Mouse (Mus musculus): Measurements from ENCODE around the gene Slfn2. TPM values are rescaled to one million over a fixed set of nuclear protein-coding genes. Genes with fewer than 3 reads are reported as not detected.

The Slfn2 gene
- polyA plus RNA-seq, 1 experiment from 2014 or later: 1.1 TPM

DNA sequence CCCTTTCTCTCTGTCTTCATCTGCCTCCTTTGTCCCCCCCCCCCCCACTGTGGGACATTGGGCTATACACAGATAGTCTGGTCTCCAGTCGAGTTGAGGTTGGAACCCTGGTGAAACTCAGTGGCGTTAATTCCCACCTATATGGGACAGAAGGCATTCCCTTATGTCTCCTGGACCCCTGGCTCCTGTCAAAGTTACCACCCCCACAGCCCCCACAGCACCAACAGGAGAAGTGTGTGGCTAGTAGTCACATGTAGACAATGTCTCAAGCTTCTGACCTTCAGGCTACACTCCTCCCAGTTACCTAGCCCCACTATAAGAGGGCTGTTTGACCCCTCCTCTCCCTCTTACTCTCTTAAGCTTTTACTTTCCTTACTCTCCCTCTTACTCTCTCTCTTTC is 19.2 kb downstream of the Slfn2 start:
- H3K27me3 ChIP-seq (ENCODE audit: control insufficient read depth, insufficient read depth, low read depth, low read length): no peaks in the 10 kb centered on the region
- ATAC-seq: no peak
- H3K9me3 ChIP-seq (replicated peaks; ENCODE audit: control insufficient read depth, low read length, poor library complexity, severe bottlenecking): no peaks in the 10 kb centered on the region
- H3K4me2 ChIP-seq (ENCODE audit: low read length): no peak overlapping the region
- H3K27ac ChIP-seq (ENCODE audit: low read length): no peak overlapping the region
- H3K4me1 ChIP-seq (ENCODE audit: control insufficient read depth, insufficient read depth, low read length): no peaks in the 10 kb centered on the region
- WGBS: 91% methylated on average over 2 of the region's 2 CpGs
- H3K36me3 ChIP-seq (ENCODE audit: control insufficient read depth, insufficient read depth, low read length): no peaks in the 10 kb centered on the region
- no peak overlapping the region for H3K9ac ChIP-seq (ENCODE audit: low read depth, low read length)
- H3K4me3 ChIP-seq (ENCODE audit: low read depth, low read length): no peak overlapping the region

DNA sequence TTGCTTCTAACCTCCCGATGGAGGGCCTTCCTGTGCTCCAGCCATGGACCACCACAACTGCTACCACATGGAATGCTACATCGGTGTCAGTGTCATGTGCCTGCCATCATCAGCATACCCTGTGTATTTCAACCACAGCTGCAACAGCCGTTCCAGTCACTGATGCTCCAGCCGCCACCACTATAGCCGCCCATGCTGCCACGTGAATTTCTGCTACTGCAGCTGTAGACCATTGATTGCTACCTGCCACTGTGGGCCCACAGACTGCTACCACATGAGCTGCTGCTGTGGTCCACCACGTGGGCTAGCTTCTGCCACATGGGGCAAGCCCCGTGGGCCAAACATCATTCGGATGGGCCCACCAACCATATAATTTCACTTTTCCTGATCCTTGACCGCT is 19.8 kb downstream of the Slfn2 start:
- Histone ChIP-seq H3K27ac (ENCODE audit: low read length) (no peak overlapping the region), H3K4me3 (ENCODE audit: low read depth, low read length) (no peak overlapping the region), H3K36me3 (ENCODE audit: control insufficient read depth, insufficient read depth, low read length) (no peaks in the 10 kb centered on the region), H3K9me3 (replicated peaks; ENCODE audit: control insufficient read depth, low read length, poor library complexity, severe bottlenecking) (no peaks in the 10 kb centered on the region), H3K4me1 (ENCODE audit: control insufficient read depth, insufficient read depth, low read length) (no peaks in the 10 kb centered on the region), H3K9ac (ENCODE audit: low read depth, low read length) (no peak overlapping the region), H3K4me2 (ENCODE audit: low read length) (no peak overlapping the region), H3K27me3 (ENCODE audit: control insufficient read depth, insufficient read depth, low read depth, low read length) (no peaks in the 10 kb centered on the region)
- 89% methylated on average over 10 of the region's 10 CpGs for WGBS
- no peak for ATAC-seq

DNA sequence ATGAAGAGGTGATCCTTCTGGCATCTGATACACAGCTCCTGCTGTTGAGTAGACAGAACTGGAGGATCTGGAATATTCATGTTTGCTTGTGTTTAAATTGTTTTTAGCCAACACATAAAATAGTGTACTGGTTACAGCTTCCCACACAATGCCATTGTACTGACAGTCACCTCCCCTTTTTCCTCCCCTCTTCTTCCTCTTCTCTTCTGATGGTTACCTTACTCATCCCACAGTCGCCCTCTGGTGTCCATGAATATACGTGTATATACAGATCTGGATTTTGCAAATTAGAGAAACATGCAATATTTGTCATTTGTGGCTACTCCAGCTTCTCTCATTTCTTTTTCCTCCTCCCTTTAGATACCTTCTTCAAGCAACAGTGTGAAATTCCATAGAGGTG is 50.2 kb downstream of the Slfn2 start:
- no peak overlapping the region for H3K27ac ChIP-seq (ENCODE audit: low read length)
- H3K9ac ChIP-seq (ENCODE audit: low read depth, low read length): no peak overlapping the region
- no peak overlapping the region for H3K4me3 ChIP-seq (ENCODE audit: low read depth, low read length)
- H3K4me2 ChIP-seq (ENCODE audit: low read length): no peak overlapping the region
- WGBS: 47% methylated on average over 2 of the region's 2 CpGs
- no peaks in the 10 kb centered on the region for H3K36me3 ChIP-seq (ENCODE audit: control insufficient read depth, insufficient read depth, low read length)
- no peaks in the 10 kb centered on the region for H3K27me3 ChIP-seq (ENCODE audit: control insufficient read depth, insufficient read depth, low read depth, low read length)
- no peaks in the 10 kb centered on the region for H3K9me3 ChIP-seq (replicated peaks; ENCODE audit: control insufficient read depth, low read length, poor library complexity, severe bottlenecking)
- H3K4me1 ChIP-seq (ENCODE audit: control insufficient read depth, insufficient read depth, low read length): no peaks in the 10 kb centered on the region
- no peak for ATAC-seq

DNA sequence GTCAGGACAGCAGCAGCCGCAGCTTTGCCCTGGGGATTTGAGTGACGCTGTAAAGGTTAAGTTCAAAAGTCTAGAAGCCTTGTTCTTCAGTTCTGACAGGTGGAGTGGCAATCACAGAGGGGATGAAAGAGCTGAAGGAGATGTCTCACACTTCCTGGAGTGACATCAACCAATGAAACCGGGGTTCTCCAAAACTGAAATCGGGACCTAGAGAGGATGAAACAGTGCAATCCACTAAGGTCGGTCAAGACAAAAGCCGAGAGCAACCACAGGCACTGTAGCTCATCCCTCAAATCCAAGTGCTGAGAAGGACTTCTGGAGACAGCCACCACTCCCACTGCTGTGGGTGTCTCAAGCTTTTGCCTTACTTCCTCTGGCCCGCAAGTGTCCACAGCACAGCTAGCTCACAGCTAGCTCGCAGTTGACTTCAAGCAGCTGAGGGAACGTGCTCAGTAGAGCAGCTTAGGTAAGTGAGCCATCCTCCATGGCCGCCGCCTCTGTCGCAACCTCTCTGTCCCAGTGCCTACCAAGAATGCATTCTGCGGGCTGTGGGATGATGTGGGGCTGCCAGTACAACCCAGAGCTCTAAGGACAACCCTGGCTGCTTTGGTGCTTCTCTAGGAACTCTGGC is 51.8 kb downstream of the Slfn2 start, which contains the start of gene Slfn1:
Slfn1 (plus strand) TSS at position 253 of the 631 bp plus-strand sequence.
- Histone ChIP-seq H3K27me3 (ENCODE audit: control insufficient read depth, insufficient read depth, low read depth, low read length) (no peaks in the 10 kb centered on the region), H3K4me2 (ENCODE audit: low read length) (no peak within 1 kb of the TSS), H3K4me1 (ENCODE audit: control insufficient read depth, insufficient read depth, low read length) (no peaks in the 10 kb centered on the region), H3K27ac (ENCODE audit: low read length) (no peak within 1 kb of the TSS), H3K4me3 (ENCODE audit: low read depth, low read length) (no peak within 1 kb of the TSS), H3K9ac (ENCODE audit: low read depth, low read length) (no peak within 1 kb of the TSS), H3K36me3 (ENCODE audit: control insufficient read depth, insufficient read depth, low read length) (no peaks in the 10 kb centered on the region), H3K9me3 (replicated peaks; ENCODE audit: control insufficient read depth, low read length, poor library complexity, severe bottlenecking) (no peaks in the 10 kb centered on the region)
- WGBS: 87% methylated on average over 13 of the region's 13 CpGs
- no peak for ATAC-seq

DNA sequence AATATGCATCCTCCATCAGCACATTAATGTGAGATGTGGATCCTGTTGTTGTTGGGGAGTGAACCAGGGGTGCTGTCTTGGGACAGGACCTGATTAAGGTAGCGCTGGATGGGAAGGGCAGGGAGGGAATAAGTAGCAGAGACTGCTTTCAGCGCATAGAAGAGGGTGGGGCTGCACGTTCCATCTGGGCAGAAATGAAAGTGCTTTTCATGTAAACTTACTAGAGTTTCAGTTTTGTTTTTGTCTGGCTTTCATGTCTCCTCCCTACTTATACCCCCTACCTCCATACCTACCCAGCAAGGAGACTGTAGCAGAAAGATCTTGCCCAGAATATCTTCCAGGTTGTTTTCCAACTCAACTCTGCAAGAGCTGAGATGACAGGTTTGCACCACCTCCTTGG is 53.1 kb downstream of the Slfn2 start:
- Histone ChIP-seq H3K9me3 (replicated peaks; ENCODE audit: control insufficient read depth, low read length, poor library complexity, severe bottlenecking) (no peaks in the 10 kb centered on the region), H3K4me3 (ENCODE audit: low read depth, low read length) (no peak overlapping the region), H3K36me3 (ENCODE audit: control insufficient read depth, insufficient read depth, low read length) (no peaks in the 10 kb centered on the region), H3K9ac (ENCODE audit: low read depth, low read length) (no peak overlapping the region), H3K27ac (ENCODE audit: low read length) (no peak overlapping the region), H3K4me2 (ENCODE audit: low read length) (no peak overlapping the region), H3K4me1 (ENCODE audit: control insufficient read depth, insufficient read depth, low read length) (no peaks in the 10 kb centered on the region), H3K27me3 (ENCODE audit: control insufficient read depth, insufficient read depth, low read depth, low read length) (no peaks in the 10 kb centered on the region)
- ATAC-seq: no peak
- 52% methylated on average over 3 of the region's 3 CpGs for WGBS

Small RNA genes lying within 50 kb of the gene (microRNA-seq; reads per million reads assigned to microRNA genes)
- gene Gm27598: not detected

Other genes with a start within 250 kb of the Slfn2 start
- gene Rffl, start 193.9 kb upstream of the Slfn2 start, polyA plus RNA-seq (2015; fragmentation: Nextera tagmentation; extraction: Ambion mirVana): 3.9 and 4.2 TPM in 2 replicates
- 13.6 and 13.7 TPM in 2 replicates for gene Rad51d, start 174.5 kb upstream of the Slfn2 start, polyA plus RNA-seq (2015; fragmentation: Nextera tagmentation; extraction: Ambion mirVana)
- gene Fndc8, start 173.0 kb upstream of the Slfn2 start, polyA plus RNA-seq (2015; fragmentation: Nextera tagmentation; extraction: Ambion mirVana): 1.0 and 1.1 TPM in 2 replicates
- gene Nle1, start 156.7 kb upstream of the Slfn2 start, polyA plus RNA-seq (2015; fragmentation: Nextera tagmentation; extraction: Ambion mirVana): 35.7 and 36.8 TPM in 2 replicates
- 0.78 and 1.5 TPM in 2 replicates for gene Unc45b, start 154.6 kb upstream of the Slfn2 start, polyA plus RNA-seq (2015; fragmentation: Nextera tagmentation; extraction: Ambion mirVana)
- 1.4 and 1.6 TPM in 2 replicates for gene Slfn5, start 113.8 kb upstream of the Slfn2 start, polyA plus RNA-seq (2015; fragmentation: Nextera tagmentation; extraction: Ambion mirVana)
- gene Slfn9, start 73.3 kb upstream of the Slfn2 start, polyA plus RNA-seq (2015; fragmentation: Nextera tagmentation; extraction: Ambion mirVana): 1.7 and 1.9 TPM in 2 replicates
- 0.09 and 0.14 TPM in 2 replicates for gene Slfn8, start 44.3 kb upstream of the Slfn2 start, polyA plus RNA-seq (2015; fragmentation: Nextera tagmentation; extraction: Ambion mirVana)
- gene Slfn1, start 51.7 kb downstream of the Slfn2 start, polyA plus RNA-seq (2015; fragmentation: Nextera tagmentation; extraction: Ambion mirVana): not detected in 2 replicates
- gene Slfn4, start 110.1 kb downstream of the Slfn2 start, polyA plus RNA-seq (2015; fragmentation: Nextera tagmentation; extraction: Ambion mirVana): 0.14 TPM in 1 of 2 replicates, not detected in the other
- gene Slfn3, start 126.2 kb downstream of the Slfn2 start, polyA plus RNA-seq (2015; fragmentation: Nextera tagmentation; extraction: Ambion mirVana): 0.14 TPM in 1 of 2 replicates, not detected in the other
- gene Slfn14, start 221.6 kb downstream of the Slfn2 start, polyA plus RNA-seq (2015; fragmentation: Nextera tagmentation; extraction: Ambion mirVana): not detected in 2 replicates
- gene Ap2b1, start 233.9 kb downstream of the Slfn2 start, polyA plus RNA-seq (2015; fragmentation: Nextera tagmentation; extraction: Ambion mirVana): 135 and 137 TPM in 2 replicates
- 16.1 and 16.2 TPM in 2 replicates for gene Pex12, start 237.5 kb downstream of the Slfn2 start, polyA plus RNA-seq (2015; fragmentation: Nextera tagmentation; extraction: Ambion mirVana)

All from midbrain, embryonic 16.5 days (tissue).